Mouse (Mus musculus) midbrain, embryonic 12.5 days (tissue): Measurements from ENCODE around the gene Ccl17. TPM values are rescaled to one million over a fixed set of nuclear protein-coding genes. Genes with fewer than 3 reads are reported as not detected.

Source experiments
- ATAC-seq: fragments of 200-750 bp; cut with Nextera tagmentation; 2 replicates; pipeline ENCODE4 v1.8.0; 2017; ENCODE audit warnings: low read depth, moderate TSS enrichment, moderate library complexity; ENCODE audit not compliant: low FRiP score
- H3K27ac ChIP-seq: fragments of 300-500 bp; sonication (generic); replicated peaks from 2 replicates; pipeline ENCODE4 v1.5.1; 2016; ENCODE audit warnings: mild to moderate bottlenecking
- H3K27me3 ChIP-seq: fragments of 300-500 bp; sonication (generic); 2 replicates; pipeline ENCODE4 v1.6.1; 2016; ENCODE audit warnings: mild to moderate bottlenecking
- H3K36me3 ChIP-seq: fragments of 300-500 bp; sonication (generic); 2 replicates; pipeline ENCODE4 v1.6.1; 2016
- H3K4me1 ChIP-seq: fragments of 300-500 bp; sonication (generic); 2 replicates; pipeline ENCODE4 v1.6.1; 2016
- H3K4me2 ChIP-seq: fragments of 300-500 bp; sonication (generic); replicated peaks from 2 replicates; pipeline ENCODE4 v1.6.1; 2016; ENCODE audit warnings: mild to moderate bottlenecking, moderate library complexity
- H3K4me3 ChIP-seq: fragments of 300-500 bp; sonication (generic); 2 replicates; pipeline ENCODE4 v1.5.1; 2016; ENCODE audit warnings: mild to moderate bottlenecking
- H3K9ac ChIP-seq: fragments of 300-500 bp; sonication (generic); replicated peaks from 2 replicates; pipeline ENCODE4 v1.6.1; 2016; ENCODE audit warnings: mild to moderate bottlenecking, moderate library complexity
- H3K9me3 ChIP-seq: fragments of 300-500 bp; sonication (generic); 2 replicates; pipeline ENCODE4 v1.6.1; 2016; ENCODE audit warnings: mild to moderate bottlenecking
- WGBS: fragments of 180-500 bp; shearing (Covaris S2); methylation state at CpG from one replicate; pipeline ENCODE4 v1.1.7; 2016; 5-methylcytosine and 5-hydroxymethylcytosine counted together
- polyA plus RNA-seq: library from polyadenylated mRNA; unstranded; fragments of >200 nt; fragmentation: Nextera tagmentation; extraction: Ambion mirVana; gene quantifications from 2 replicates; pipeline ENCODE4 v1.2.1, GENCODE M21; 2016

The Ccl17 gene
- not detected in 2 replicates for polyA plus RNA-seq

DNA sequence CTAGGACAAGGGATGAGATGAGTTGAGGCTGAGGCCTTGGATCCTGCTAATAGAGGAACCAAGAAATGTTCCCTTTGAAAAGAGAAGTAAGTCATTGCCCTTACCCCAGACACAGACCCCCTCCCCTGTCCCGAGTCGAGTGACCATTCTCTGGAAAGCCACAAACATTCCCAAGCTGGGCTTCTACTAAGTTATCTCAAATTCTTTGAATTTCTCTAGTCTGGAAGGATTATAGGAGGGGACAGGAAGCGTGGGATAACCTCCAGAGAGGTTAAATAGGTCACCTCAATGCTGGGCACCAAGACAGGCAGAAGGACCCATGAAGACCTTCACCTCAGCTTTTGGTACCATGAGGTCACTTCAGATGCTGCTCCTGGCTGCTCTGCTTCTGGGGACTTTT lies at the start of gene Ccl17:
Gene Ccl17, plus strand, starts transcription at position 301 of the 400 bp plus-strand sequence.
- ATAC-seq = no peak
- Histone ChIP-seq H3K9ac (no peak within 1 kb of the TSS), H3K27ac (no peak within 1 kb of the TSS), H3K4me1 (peaks cover 8% of the 10 kb centered on the region), H3K36me3 (no peaks in the 10 kb centered on the region), H3K4me2 (no peak within 1 kb of the TSS), H3K4me3 (no peak within 1 kb of the TSS), H3K9me3 (no peaks in the 10 kb centered on the region), H3K27me3 (0 out of 2 replicates have a peak, but pooled peaks cover 3% of the 10 kb centered on the region)
- WGBS = 70% methylated on average over 3 of the region's 3 CpGs

- peaks cover 28% of the 10 kb centered on the region for H3K27me3 ChIP-seq
- H3K9me3 ChIP-seq = no peaks in the 10 kb centered on the region
- H3K9ac ChIP-seq = no peak overlapping the region
- H3K36me3 ChIP-seq = no peaks in the 10 kb centered on the region
- H3K27ac ChIP-seq = no peak overlapping the region
- H3K4me3 ChIP-seq = no peak overlapping the region
- peaks cover 12% of the 10 kb centered on the region for H3K4me1 ChIP-seq
- no peak overlapping the region for H3K4me2 ChIP-seq
- 78% methylated on average over 9 of the region's 9 CpGs for WGBS
- ATAC-seq = no peak
Observed at GRCm38 (mm10) chr8:94767035-94767434, 43.2 kb upstream of the Ccl17 start.

DNA sequence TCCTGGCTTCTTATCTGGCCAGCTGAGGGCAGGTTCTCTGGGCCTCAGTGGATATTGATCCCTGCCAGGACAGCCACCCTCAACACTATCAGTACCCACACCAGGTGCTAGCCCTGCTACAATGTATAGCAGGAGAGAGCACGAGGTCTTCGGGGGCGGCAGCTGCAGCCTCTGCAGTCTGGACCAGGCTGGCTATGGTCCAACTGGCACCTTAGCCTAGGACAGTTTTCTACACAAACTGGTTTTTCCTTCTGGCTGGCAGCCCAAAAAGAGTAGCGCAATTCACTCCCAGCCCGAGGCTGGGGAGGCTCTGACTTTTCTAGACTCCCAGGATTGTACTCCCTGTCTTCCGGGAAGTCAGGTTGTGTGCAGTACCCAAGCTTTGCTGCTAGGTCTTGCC lies 39.3 kb upstream of the Ccl17 start:
- peaks cover 37% of the 10 kb centered on the region for H3K4me1 ChIP-seq
- H3K27ac ChIP-seq = no peak overlapping the region
- H3K9ac ChIP-seq = no peak overlapping the region
- peaks cover 60% of the 10 kb centered on the region for H3K27me3 ChIP-seq
- no peak for ATAC-seq
- 77% methylated on average over 6 of the region's 6 CpGs for WGBS
- H3K4me3 ChIP-seq = no peak overlapping the region
- H3K36me3 ChIP-seq = no peaks in the 10 kb centered on the region
- no peak overlapping the region; the same call in 1 of the 2 replicates for H3K4me2 ChIP-seq
- no peaks in the 10 kb centered on the region for H3K9me3 ChIP-seq

- peaks cover 37% of the 10 kb centered on the region for H3K4me1 ChIP-seq
- H3K27ac ChIP-seq = no peak within 1 kb of the TSS
- H3K4me2 ChIP-seq = peak within 1 kb of the TSS; percentile 94
- ATAC-seq = peak; percentile 91
- peak within 1 kb of the TSS; percentile 69 for H3K9ac ChIP-seq
- H3K4me3 ChIP-seq = peak within 1 kb of the TSS; percentile 55
- no peaks in the 10 kb centered on the region for H3K9me3 ChIP-seq
- WGBS = under 1% methylated on average over 38 of the region's 38 CpGs
- H3K27me3 ChIP-seq = peaks cover 60% of the 10 kb centered on the region
- no peaks in the 10 kb centered on the region for H3K36me3 ChIP-seq
Observed at GRCm38 (mm10) chr8:94771941-94772670, 38.1 kb upstream of the Ccl17 start, which contains the start of gene Cx3cl1. TSS of gene Cx3cl1 (plus strand) at chr8:94772009.

DNA sequence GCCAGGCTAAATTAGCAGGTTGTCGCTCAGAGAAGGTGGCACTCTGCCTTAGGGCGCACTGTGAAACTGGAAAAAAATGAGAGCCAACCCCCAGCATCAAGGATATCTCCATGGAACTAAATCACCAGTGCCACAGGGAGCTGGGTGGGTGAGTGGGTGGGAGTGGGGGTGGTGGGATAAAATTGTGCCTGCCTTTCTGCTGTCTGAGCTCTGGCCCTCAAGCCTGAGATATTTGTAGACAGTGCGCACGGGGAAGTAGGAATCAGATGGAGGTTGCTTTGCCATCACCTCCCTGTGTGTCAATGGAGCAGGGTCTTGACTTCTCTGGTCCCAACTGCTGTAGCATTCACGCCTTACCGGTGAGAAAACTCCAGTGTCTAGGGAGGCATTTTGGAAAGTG lies 37.2 kb upstream of the Ccl17 start:
- Histone ChIP-seq H3K27me3 (peaks cover 57% of the 10 kb centered on the region), H3K9me3 (no peaks in the 10 kb centered on the region), H3K4me2 (peak overlapping the region; percentile 94), H3K27ac (no peak overlapping the region), H3K9ac (no peak overlapping the region), H3K4me3 (peak overlapping the region; percentile 55), H3K4me1 (peaks cover 39% of the 10 kb centered on the region), H3K36me3 (no peaks in the 10 kb centered on the region)
- no peak for ATAC-seq
- WGBS = 45% methylated on average over 6 of the region's 6 CpGs

- Histone ChIP-seq H3K27ac (no peak overlapping the region), H3K4me1 (peaks cover 46% of the 10 kb centered on the region), H3K4me2 (peak overlapping the region; percentile 94), H3K4me3 (peak overlapping the region; percentile 55), H3K9ac (peak overlapping the region; percentile 24; the same call in 1 of the 2 replicates), H3K9me3 (no peaks in the 10 kb centered on the region), H3K36me3 (no peaks in the 10 kb centered on the region), H3K27me3 (peaks cover 57% of the 10 kb centered on the region)
- ATAC-seq = no peak
- WGBS = 13% methylated on average over 12 of the region's 12 CpGs
Observed at GRCm38 (mm10) chr8:94773700-94774171, 36.5 kb upstream of the Ccl17 start.

GRCm38 (mm10) chr8:94774601-94775000 lies 35.7 kb upstream of the Ccl17 start:
- Histone ChIP-seq H3K27me3 (peaks cover 56% of the 10 kb centered on the region), H3K4me3 (no peak overlapping the region), H3K9ac (no peak overlapping the region), H3K36me3 (no peaks in the 10 kb centered on the region), H3K4me2 (no peak overlapping the region), H3K27ac (no peak overlapping the region), H3K4me1 (peaks cover 46% of the 10 kb centered on the region), H3K9me3 (no peaks in the 10 kb centered on the region)
- no peak for ATAC-seq
- 90% methylated on average over 1 of the region's 1 CpGs for WGBS

- H3K9ac ChIP-seq = no peak overlapping the region
- H3K9me3 ChIP-seq = no peaks in the 10 kb centered on the region
- H3K4me1 ChIP-seq = peaks cover 44% of the 10 kb centered on the region
- ATAC-seq = no peak
- no peaks in the 10 kb centered on the region for H3K36me3 ChIP-seq
- H3K4me2 ChIP-seq = no peak overlapping the region
- no peak overlapping the region for H3K4me3 ChIP-seq
- H3K27ac ChIP-seq = no peak overlapping the region
- peaks cover 41% of the 10 kb centered on the region for H3K27me3 ChIP-seq
- WGBS = 87% methylated on average over 2 of the region's 2 CpGs
Observed at GRCm38 (mm10) chr8:94776346-94776745, 33.9 kb upstream of the Ccl17 start.

DNA sequence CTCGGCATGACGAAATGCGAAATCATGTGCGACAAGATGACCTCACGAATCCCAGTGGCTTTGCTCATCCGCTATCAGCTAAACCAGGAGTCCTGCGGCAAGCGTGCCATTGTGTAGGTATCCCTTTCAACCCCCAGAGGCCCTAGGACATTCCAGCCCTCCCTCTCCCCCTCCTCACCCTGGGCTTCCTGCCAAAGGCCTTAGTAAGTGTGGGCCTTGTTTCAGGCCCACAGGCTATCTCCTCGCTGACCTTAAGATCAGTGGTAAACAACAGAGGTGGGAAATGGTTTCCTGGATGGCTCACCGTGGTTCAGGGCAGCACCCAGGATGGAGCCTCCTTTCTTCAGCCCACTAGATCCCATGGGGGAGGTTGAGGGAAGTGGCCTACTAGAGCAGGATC lies 32.2 kb upstream of the Ccl17 start:
- H3K36me3 ChIP-seq = no peaks in the 10 kb centered on the region
- peaks cover 29% of the 10 kb centered on the region for H3K27me3 ChIP-seq
- no peak overlapping the region for H3K9ac ChIP-seq
- no peak for ATAC-seq
- 77% methylated on average over 10 of the region's 10 CpGs for WGBS
- H3K4me3 ChIP-seq = no peak overlapping the region
- H3K27ac ChIP-seq = no peak overlapping the region
- no peaks in the 10 kb centered on the region for H3K9me3 ChIP-seq
- H3K4me2 ChIP-seq = no peak overlapping the region
- peaks cover 34% of the 10 kb centered on the region for H3K4me1 ChIP-seq

DNA sequence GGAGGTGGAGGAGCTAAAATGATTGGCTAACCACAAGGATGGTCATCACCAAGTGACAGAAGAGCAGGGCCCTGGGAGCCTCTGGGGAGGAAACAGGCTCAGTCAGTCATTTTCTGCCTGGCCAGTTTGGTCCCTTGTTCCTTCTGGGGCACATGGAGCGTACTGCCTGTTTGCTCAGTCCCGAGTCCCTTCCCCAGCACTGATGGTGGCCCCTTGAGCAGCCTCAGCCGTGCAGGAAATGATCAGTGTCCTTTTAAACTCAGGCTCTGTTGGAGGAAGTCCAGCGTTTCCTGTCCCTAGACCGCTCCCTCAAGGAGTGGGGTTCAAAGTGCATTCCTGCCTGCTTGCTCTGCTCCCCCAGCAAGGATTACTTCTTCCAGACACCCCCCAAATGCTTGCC lies 31.8 kb upstream of the Ccl17 start:
- no peak overlapping the region for H3K9ac ChIP-seq
- ATAC-seq = no peak
- WGBS = 69% methylated on average over 5 of the region's 5 CpGs

DNA sequence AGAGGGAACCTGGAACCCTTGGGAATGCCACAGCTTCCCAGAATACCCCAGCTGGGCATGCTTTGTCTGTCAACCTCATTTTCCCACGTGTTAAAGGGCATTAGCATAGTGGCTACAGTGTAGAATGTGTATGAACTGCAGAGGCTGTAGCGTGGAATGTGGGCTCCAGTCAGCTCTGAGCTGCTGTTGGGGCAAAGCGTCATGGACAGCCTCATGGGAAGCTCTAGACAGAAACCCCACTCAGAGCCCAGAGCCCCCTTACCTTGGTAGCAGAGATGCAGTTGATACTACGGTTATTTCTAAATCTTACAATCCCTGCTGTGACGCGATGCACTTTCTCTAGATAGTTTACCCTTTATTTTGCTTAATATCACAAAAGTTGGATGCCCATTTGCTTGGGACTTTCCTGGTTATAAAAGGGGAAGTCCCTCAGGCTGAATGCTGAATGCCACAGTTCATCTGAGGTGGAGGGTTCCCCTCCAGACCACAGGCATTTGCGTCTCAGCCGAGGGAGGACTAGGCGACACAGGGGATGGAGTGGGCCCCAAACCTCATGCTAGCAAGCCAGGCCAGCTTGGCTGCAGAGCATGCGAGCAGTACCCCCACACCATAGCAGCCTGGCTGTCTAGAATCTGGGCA lies 31.2 kb upstream of the Ccl17 start:
- H3K27me3 ChIP-seq = peaks cover 20% of the 10 kb centered on the region; the same call in 1 of the 2 replicates
- no peak for ATAC-seq
- no peaks in the 10 kb centered on the region for H3K36me3 ChIP-seq
- peaks cover 24% of the 10 kb centered on the region for H3K4me1 ChIP-seq
- WGBS = 81% methylated on average over 10 of the region's 10 CpGs
- no peak overlapping the region for H3K27ac ChIP-seq
- no peak overlapping the region for H3K4me3 ChIP-seq
- no peak overlapping the region for H3K9ac ChIP-seq
- no peaks in the 10 kb centered on the region for H3K9me3 ChIP-seq
- H3K4me2 ChIP-seq = no peak overlapping the region

More for the DNA sequence above, 31.8 kb upstream of the Ccl17 start:
- H3K27ac ChIP-seq = no peak overlapping the region
- H3K4me1 ChIP-seq = peaks cover 30% of the 10 kb centered on the region
- peaks cover 25% of the 10 kb centered on the region for H3K27me3 ChIP-seq
- H3K4me2 ChIP-seq = no peak overlapping the region
- no peaks in the 10 kb centered on the region for H3K36me3 ChIP-seq
- no peak overlapping the region for H3K4me3 ChIP-seq
- H3K9me3 ChIP-seq = no peaks in the 10 kb centered on the region
